Mouse (Mus musculus) CH12.LX (cell line): ENCODE data around the gene Tas2r135. TPM values are rescaled to one million over a fixed set of nuclear protein-coding genes. Genes with fewer than 3 reads are reported as not detected.

Experiments
- DNase-seq: peaks from one replicate; pipeline ENCODE4 v3.0.0-alpha.2; 2013; ENCODE audit errors: extremely low read depth
- H3K27ac ChIP-seq: 2 replicates; pipeline ENCODE4 v1.5.1; 2012; ENCODE audit warnings: low read depth, mild to moderate bottlenecking, control low read depth, moderate library complexity; ENCODE audit not compliant: insufficient read depth
- H3K27me3 ChIP-seq: replicated peaks from 2 replicates; pipeline ENCODE3; 2012; ENCODE audit warnings: inconsistent platforms
- H3K36me3 ChIP-seq, 2 experiments: replicated peaks in 1 of 2; 2 replicates each; pipeline versions ENCODE3 to v1.6.1; 2012; ENCODE audit warnings: inconsistent platforms in 1 of 2, low read length in 1 of 2, mild to moderate bottlenecking in 1 of 2, mixed read lengths in 1 of 2, moderate library complexity in 1 of 2; ENCODE audit not compliant: control insufficient read depth in 1 of 2, insufficient read depth in 1 of 2
- H3K4me1 ChIP-seq, 2 experiments: 2 replicates each; pipeline ENCODE4 v1.6.1; 2012; ENCODE audit warnings: inconsistent platforms in 1 of 2, moderate library complexity in 1 of 2; ENCODE audit not compliant: insufficient read depth in 2 of 2, control insufficient read depth in 1 of 2
- H3K4me2 ChIP-seq: 2 replicates; pipeline ENCODE4 v1.6.1; 2012; ENCODE audit warnings: low read depth, mild to moderate bottlenecking, control low read depth; ENCODE audit not compliant: poor library complexity, insufficient read depth, severe bottlenecking
- H3K4me3 ChIP-seq, 3 experiments: fragments of 150-350 bp in 1 of 3; sonication (generic) in 1 of 3; replicated peaks in 1 of 3; 2 replicates each; pipeline versions ENCODE3 to v1.5.1; 2011 to 2012; ENCODE audit warnings: low read depth in 2 of 3, low read length in 2 of 3, mild to moderate bottlenecking in 2 of 3, moderate library complexity in 2 of 3, control low read depth in 1 of 3, improper control_type of control experiment in 1 of 3, inconsistent platforms in 1 of 3, mixed read lengths in 1 of 3; ENCODE audit not compliant: poor library complexity in 1 of 3
- H3K79me2 ChIP-seq: replicated peaks from 2 replicates; pipeline ENCODE4 v1.6.1; 2012; ENCODE audit warnings: mild to moderate bottlenecking, moderate library complexity; ENCODE audit not compliant: control insufficient read depth, poor library complexity, insufficient read depth, severe bottlenecking; ENCODE audit errors: extremely low read depth
- H3K9ac ChIP-seq: 2 replicates; pipeline ENCODE4 v1.6.1; 2012; ENCODE audit warnings: low read depth, mild to moderate bottlenecking, control low read depth, moderate library complexity; ENCODE audit not compliant: insufficient read depth
- H3K9me3 ChIP-seq: replicated peaks from 2 replicates; pipeline ENCODE3; 2012; ENCODE audit warnings: low read length, inconsistent platforms, mixed read lengths
- CHD1 ChIP-seq: IDR thresholded peaks from 2 replicates; pipeline ENCODE4 v1.6.1; 2012; ENCODE audit warnings: low read depth, low read length, improper control_type of control experiment, inconsistent platforms
- EP300 ChIP-seq: IDR thresholded peaks from 2 replicates; pipeline ENCODE4 v1.6.1; 2011; ENCODE audit warnings: low read length, improper control_type of control experiment
- ETS1 ChIP-seq: conservative IDR thresholded peaks from 2 replicates; pipeline ENCODE4 v1.6.1; 2012; ENCODE audit warnings: low read depth, mild to moderate bottlenecking, inconsistent platforms, low read length, improper control_type of control experiment, moderate library complexity
- GABPA ChIP-seq: IDR thresholded peaks from 2 replicates; pipeline ENCODE4 v1.6.1; 2012; ENCODE audit warnings: low read depth, low read length, improper control_type of control experiment, inconsistent platforms; ENCODE audit not compliant: insufficient replicate concordance
- JUND ChIP-seq: conservative IDR thresholded peaks from 2 replicates; pipeline ENCODE4 v1.6.1; 2011; ENCODE audit warnings: low read depth, low read length, improper control_type of control experiment
- KAT2A ChIP-seq: IDR thresholded peaks from 2 replicates; pipeline ENCODE4 v1.6.1; 2012; ENCODE audit warnings: low read length, improper control_type of control experiment, inconsistent platforms; ENCODE audit not compliant: insufficient replicate concordance
- MAZ ChIP-seq: IDR thresholded peaks from 2 replicates; pipeline ENCODE4 v1.6.1; 2012; ENCODE audit warnings: low read depth, mild to moderate bottlenecking, inconsistent platforms, low read length, improper control_type of control experiment, moderate library complexity
- MEF2A ChIP-seq: IDR thresholded peaks from 2 replicates; pipeline ENCODE4 v1.6.1; 2014; ENCODE audit warnings: low read depth, mild to moderate bottlenecking, inconsistent platforms, low read length, improper control_type of control experiment, borderline replicate concordance
- NELFE ChIP-seq: IDR thresholded peaks from 2 replicates; pipeline ENCODE4 v1.6.1; 2011; ENCODE audit warnings: low read depth, low read length, improper control_type of control experiment
- NRF1 ChIP-seq: IDR thresholded peaks from 2 replicates; pipeline ENCODE4 v1.6.1; 2014; ENCODE audit warnings: low read depth, mild to moderate bottlenecking, inconsistent platforms, low read length, improper control_type of control experiment, moderate library complexity
- PAX5 ChIP-seq: IDR thresholded peaks from 2 replicates; pipeline ENCODE4 v1.6.1; 2012; ENCODE audit warnings: low read length, inconsistent platforms, mixed read lengths
- POLR2A ChIP-seq: IDR thresholded peaks from 2 replicates; pipeline ENCODE4 v1.6.1; 2011; ENCODE audit warnings: low read depth, mild to moderate bottlenecking, improper control_type of control experiment, low read length
- RAD21 ChIP-seq: IDR thresholded peaks from 2 replicates; pipeline ENCODE4 v1.6.1; 2011; ENCODE audit warnings: low read depth, mild to moderate bottlenecking, low read length, improper control_type of control experiment, moderate library complexity
- SIN3A ChIP-seq: IDR thresholded peaks from 2 replicates; pipeline ENCODE4 v1.6.1; 2012; ENCODE audit warnings: low read length, improper control_type of control experiment, inconsistent platforms
- TBP ChIP-seq: conservative IDR thresholded peaks from 2 replicates; pipeline ENCODE4 v1.6.1; 2011; ENCODE audit warnings: low read depth, low read length, improper control_type of control experiment
- TCF12 ChIP-seq: IDR thresholded peaks from 2 replicates; pipeline ENCODE4 v1.6.1; 2014; ENCODE audit warnings: low read depth, mild to moderate bottlenecking, inconsistent platforms, low read length, improper control_type of control experiment
- USF2 ChIP-seq: conservative IDR thresholded peaks from 2 replicates; pipeline ENCODE4 v1.6.1; 2011; ENCODE audit warnings: low read depth, low read length, improper control_type of control experiment
- ZKSCAN1 ChIP-seq: IDR thresholded peaks from 2 replicates; pipeline ENCODE4 v1.6.1; 2012; ENCODE audit warnings: low read depth, inconsistent platforms, low read length, improper control_type of control experiment, borderline replicate concordance
- ZMIZ1 ChIP-seq: IDR thresholded peaks from 2 replicates; pipeline ENCODE4 v1.6.1; 2012; ENCODE audit warnings: low read depth, mild to moderate bottlenecking, inconsistent platforms, low read length, improper control_type of control experiment
- dilution Hi-C: fragments of 300-500 bp; cut with MboI; formaldehyde crosslinking; loops from 2 replicates; pipeline ENCODE4 v1.14.3; 2020; ENCODE audit warnings: low sequenced_read_pairs; ENCODE audit not compliant: extremely low pct_unique_long_range_greater_than_20kb, extremely low pct_ligation_motif_present
- in situ Hi-C: fragments of 300-500 bp; cut with MboI; formaldehyde crosslinking; loops from 3 replicates; pipeline ENCODE4 v1.14.3; 2019; ENCODE audit warnings: low sequenced_read_pairs, low pct_ligation_motif_present, low pct_unique_long_range_greater_than_20kb, mixed read lengths
- polyA plus RNA-seq: library from polyadenylated mRNA; unstranded; fragments of >175 nt; gene quantifications from 2 replicates; pipeline ENCODE4 v1.2.1, GENCODE M21; 2012; ENCODE audit warnings: low read depth; ENCODE audit not compliant: insufficient read length
- total RNA-seq, 2 experiments: library from RNA; depleted of rRNA; stranded (reverse); fragments of 300-350 nt in 1 of 2; fragments of >200 nt in 1 of 2; gene quantifications; 2 replicates each; pipeline ENCODE4 v1.2.3; 2012 to 2014

Tas2r135 gene
- total and polyA plus RNA-seq, 3 experiments: not detected

DNA sequence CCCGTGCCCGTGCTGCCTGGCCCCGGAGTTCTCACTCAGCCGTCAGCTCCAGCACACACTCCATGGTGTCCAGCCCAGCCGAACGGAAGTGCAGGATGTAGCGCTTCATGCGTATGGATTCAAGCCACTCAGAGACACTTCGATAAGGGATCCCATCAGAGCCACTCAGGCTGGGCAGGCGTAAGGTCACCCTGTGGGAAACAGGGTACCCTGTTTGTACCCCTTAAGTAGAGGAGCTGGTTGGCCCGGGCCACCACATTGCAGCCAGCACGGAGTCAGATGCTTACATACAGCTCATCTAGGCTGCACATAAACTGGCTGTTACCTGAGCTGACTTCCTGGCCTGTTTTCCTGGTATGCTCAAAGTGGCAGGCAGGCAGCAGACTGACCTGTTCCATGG, 46.3 kb upstream of the Tas2r135 start:
- Histone ChIP-seq H3K9me3 (no peaks in the 10 kb centered on the region), H3K4me3 (no peak overlapping the region), H3K27me3 (no peaks in the 10 kb centered on the region), H3K4me1 (no peaks in the 10 kb centered on the region), H3K36me3 (peaks cover 6 to 44% of the 10 kb centered on the region in 2 experiments), H3K4me2 (no peak overlapping the region), H3K27ac (no peak overlapping the region), H3K79me2 (no peaks in the 10 kb centered on the region), H3K9ac (no peak overlapping the region)
- DNase-seq: no peak
- in situ Hi-C loops (no loop called here), dilution Hi-C loops (no loop called here)
- TF ChIP-seq CHD1 (no peak), EP300 (no peak), TCF12 (no peak)

DNA sequence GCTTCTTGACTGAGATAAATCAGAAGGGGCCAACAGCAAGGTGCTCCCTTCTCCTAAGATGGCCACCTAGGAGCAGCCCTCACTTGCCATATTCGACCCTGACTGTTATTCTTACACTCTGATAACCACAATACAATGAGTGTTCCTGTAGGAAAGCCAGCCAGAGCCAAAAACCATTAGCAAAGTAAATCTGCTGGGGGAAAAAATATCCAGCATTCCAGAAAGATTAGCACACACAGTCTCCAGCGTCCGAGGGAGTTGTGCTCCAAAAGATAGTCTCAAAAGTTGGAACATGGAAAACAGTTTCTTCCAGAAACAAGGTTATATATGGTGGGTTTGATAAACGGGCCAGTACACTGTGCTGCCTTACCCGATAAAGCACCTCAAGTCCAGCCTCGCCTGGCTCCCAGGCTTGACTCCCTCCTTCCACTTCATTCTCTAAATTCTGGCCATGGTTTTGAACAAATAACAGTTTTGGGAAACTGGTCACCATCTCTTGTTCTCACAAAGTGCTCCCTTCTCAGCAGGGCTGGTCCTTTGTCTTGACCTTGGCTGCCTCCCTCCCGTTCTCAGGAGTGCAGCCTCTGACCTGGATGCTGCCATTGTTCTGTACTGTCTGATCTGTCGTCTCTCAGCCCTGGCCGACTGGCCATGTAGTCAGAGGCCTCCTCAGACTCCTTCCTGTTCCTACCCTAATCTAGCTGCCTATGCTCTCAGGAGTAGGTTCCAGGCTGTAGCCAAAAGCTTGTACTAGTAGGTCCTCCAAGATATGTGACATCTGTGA, 45.7 kb upstream of the Tas2r135 start:
- H3K27ac ChIP-seq: no peak overlapping the region
- DNase-seq: no peak
- no peak overlapping the region for H3K4me3 ChIP-seq
- H3K4me2 ChIP-seq: no peak overlapping the region
- H3K79me2 ChIP-seq: no peaks in the 10 kb centered on the region
- TF ChIP-seq ETS1 (no peak), USF2 (no peak), GABPA (no peak), SIN3A (no peak), NELFE (no peak), RAD21 (no peak), ZKSCAN1 (no peak), MEF2A (no peak)
- no peaks in the 10 kb centered on the region for H3K9me3 ChIP-seq
- in situ Hi-C loops: no loop called here
- peaks cover 6 to 39% of the 10 kb centered on the region in 2 experiments for H3K36me3 ChIP-seq
- H3K27me3 ChIP-seq: no peaks in the 10 kb centered on the region
- no peak overlapping the region for H3K9ac ChIP-seq
- H3K4me1 ChIP-seq: no peaks in the 10 kb centered on the region
- dilution Hi-C loops: no loop called here

DNA sequence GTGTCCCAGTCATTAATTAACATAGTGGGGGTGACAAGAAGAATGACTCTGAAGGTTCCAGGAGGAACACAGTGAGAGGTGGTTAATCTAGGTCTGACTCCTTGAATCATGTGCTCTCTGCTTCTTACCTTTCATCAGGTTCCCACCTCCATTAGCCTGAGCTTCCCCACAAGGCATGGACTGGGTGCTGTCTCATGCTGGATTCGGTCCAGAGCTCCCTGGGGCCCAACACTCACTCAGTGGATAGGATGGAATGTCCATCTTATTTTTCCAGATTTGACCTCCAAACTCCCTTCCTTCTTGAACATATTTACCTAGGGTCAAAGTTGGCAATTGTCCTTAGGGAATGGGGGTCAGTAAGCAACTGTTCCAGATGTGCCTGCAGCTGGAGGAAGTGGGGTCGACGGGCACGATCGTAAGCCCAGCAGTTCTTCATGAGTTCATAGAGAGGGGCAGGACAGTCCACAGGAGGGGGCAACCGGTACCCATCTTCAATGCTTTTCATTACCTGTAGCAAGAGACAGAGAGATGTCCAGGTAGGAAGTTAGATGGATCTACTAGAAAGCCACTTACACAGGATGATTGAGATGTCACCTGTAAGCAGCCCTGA, 44.9 kb upstream of the Tas2r135 start:
- TF ChIP-seq KAT2A (no peak), ZMIZ1 (no peak), MAZ (no peak), TCF12 (no peak), ETS1 (no peak), USF2 (no peak), JUND (no peak), TBP (no peak), PAX5 (no peak), GABPA (no peak), NRF1 (no peak), POLR2A (no peak)
- TF ChIP-seq, all 38 proteins: peak for 0
- Histone ChIP-seq H3K4me2 (no peak overlapping the region), H3K9ac (no peak overlapping the region), H3K27me3 (no peaks in the 10 kb centered on the region), H3K4me3 (no peak overlapping the region), H3K36me3 (peaks cover 6 to 37% of the 10 kb centered on the region in 2 experiments), H3K9me3 (no peaks in the 10 kb centered on the region), H3K79me2 (no peaks in the 10 kb centered on the region), H3K4me1 (no peaks in the 10 kb centered on the region), H3K27ac (no peak overlapping the region)
- dilution Hi-C loops (no loop called here), in situ Hi-C loops (no loop called here)
- no peak for DNase-seq
